Mouse (Mus musculus): Measurements from ENCODE around the gene Glyr1. TPM values are rescaled to one million over a fixed set of nuclear protein-coding genes. Genes with fewer than 3 reads are reported as not detected.

Glyr1 gene
- 45.3 TPM for polyA plus RNA-seq (2014; fragmentation: Illumina TruSeq; extraction: RNeasy Lipid Tissue Mini Kit (QIAGEN cat#74804); ENCODE audit: insufficient read depth, low read depth, low replicate concordance)

GRCm38 (mm10) chr16:5049774-5050234 is at the start of gene Glyr1, which contains the start of gene Ubn1:
Gene Glyr1 (minus strand): TSS chr16:5049863.
Gene Ubn1 (plus strand): TSS chr16:5050057.

GRCm38 (mm10) chr16:5013054-5013838 is 36.4 kb downstream of the Glyr1 start, which contains the start of gene Rogdi:
Gene Rogdi (minus strand): TSS chr16:5013553.

GRCm38 (mm10) chr16:5007067-5007466 is 42.6 kb downstream of the Glyr1 start, which contains the start of gene Smim22:
Gene Smim22 (plus strand): TSS chr16:5007288.

GRCm38 (mm10) chr16:4997553-4997952 is 52.1 kb downstream of the Glyr1 start, which contains the start of gene Sept12:
Gene Sept12 (minus strand): TSS chr16:4997852.

Other genes starting within 250 kb of the Glyr1 start
- gene 4930562C15Rik, start 214.4 kb downstream of the Glyr1 start, polyA plus RNA-seq (2014; fragmentation: Illumina TruSeq; extraction: RNeasy Lipid Tissue Mini Kit (QIAGEN cat#74804); ENCODE audit: insufficient read depth, low read depth, low replicate concordance): 1.4 TPM
- 32.6 TPM for gene Ubald1, start 169.5 kb downstream of the Glyr1 start, polyA plus RNA-seq (2014; fragmentation: Illumina TruSeq; extraction: RNeasy Lipid Tissue Mini Kit (QIAGEN cat#74804); ENCODE audit: insufficient read depth, low read depth, low replicate concordance)
- 34.5 TPM for gene Mgrn1, start 163.6 kb downstream of the Glyr1 start, polyA plus RNA-seq (2014; fragmentation: Illumina TruSeq; extraction: RNeasy Lipid Tissue Mini Kit (QIAGEN cat#74804); ENCODE audit: insufficient read depth, low read depth, low replicate concordance)
- 44.3 TPM for gene Nudt16l1, start 111.1 kb downstream of the Glyr1 start, polyA plus RNA-seq (2014; fragmentation: Illumina TruSeq; extraction: RNeasy Lipid Tissue Mini Kit (QIAGEN cat#74804); ENCODE audit: insufficient read depth, low read depth, low replicate concordance)
- gene Anks3, start 85.7 kb downstream of the Glyr1 start, polyA plus RNA-seq (2014; fragmentation: Illumina TruSeq; extraction: RNeasy Lipid Tissue Mini Kit (QIAGEN cat#74804); ENCODE audit: insufficient read depth, low read depth, low replicate concordance): 23.2 TPM
- not detected for gene Sept12, start 52.0 kb downstream of the Glyr1 start, polyA plus RNA-seq (2014; fragmentation: Illumina TruSeq; extraction: RNeasy Lipid Tissue Mini Kit (QIAGEN cat#74804); ENCODE audit: insufficient read depth, low read depth, low replicate concordance)
- 90.9 TPM for gene Smim22, start 42.6 kb downstream of the Glyr1 start, polyA plus RNA-seq (2014; fragmentation: Illumina TruSeq; extraction: RNeasy Lipid Tissue Mini Kit (QIAGEN cat#74804); ENCODE audit: insufficient read depth, low read depth, low replicate concordance)
- gene Rogdi, start 36.3 kb downstream of the Glyr1 start, polyA plus RNA-seq (2014; fragmentation: Illumina TruSeq; extraction: RNeasy Lipid Tissue Mini Kit (QIAGEN cat#74804); ENCODE audit: insufficient read depth, low read depth, low replicate concordance): 43.6 TPM
- 15.9 TPM for gene Ubn1, start 194 bp upstream of the Glyr1 start, polyA plus RNA-seq (2014; fragmentation: Illumina TruSeq; extraction: RNeasy Lipid Tissue Mini Kit (QIAGEN cat#74804); ENCODE audit: insufficient read depth, low read depth, low replicate concordance)
- gene Ppl, start 82.6 kb upstream of the Glyr1 start, polyA plus RNA-seq (2014; fragmentation: Illumina TruSeq; extraction: RNeasy Lipid Tissue Mini Kit (QIAGEN cat#74804); ENCODE audit: insufficient read depth, low read depth, low replicate concordance): 9.1 TPM
- gene Sec14l5, start 97.2 kb upstream of the Glyr1 start, polyA plus RNA-seq (2014; fragmentation: Illumina TruSeq; extraction: RNeasy Lipid Tissue Mini Kit (QIAGEN cat#74804); ENCODE audit: insufficient read depth, low read depth, low replicate concordance): 0.61 TPM
- 17.1 TPM for gene Nagpa, start 154.1 kb upstream of the Glyr1 start, polyA plus RNA-seq (2014; fragmentation: Illumina TruSeq; extraction: RNeasy Lipid Tissue Mini Kit (QIAGEN cat#74804); ENCODE audit: insufficient read depth, low read depth, low replicate concordance)
- gene AU021092, start 172.4 kb upstream of the Glyr1 start, polyA plus RNA-seq (2014; fragmentation: Illumina TruSeq; extraction: RNeasy Lipid Tissue Mini Kit (QIAGEN cat#74804); ENCODE audit: insufficient read depth, low read depth, low replicate concordance): 141 TPM
- 33.7 TPM for gene Alg1, start 183.8 kb upstream of the Glyr1 start, polyA plus RNA-seq (2014; fragmentation: Illumina TruSeq; extraction: RNeasy Lipid Tissue Mini Kit (QIAGEN cat#74804); ENCODE audit: insufficient read depth, low read depth, low replicate concordance)
- 15.4 TPM for gene Eef2kmt, start 206.1 kb upstream of the Glyr1 start, polyA plus RNA-seq (2014; fragmentation: Illumina TruSeq; extraction: RNeasy Lipid Tissue Mini Kit (QIAGEN cat#74804); ENCODE audit: insufficient read depth, low read depth, low replicate concordance)

Measured in lung, adult 10 weeks (tissue).